Mouse (Mus musculus) kidney, embryonic 15.5 days (tissue): ENCODE measurements around the gene Ttpal. TPM values are rescaled to one million over a fixed set of nuclear protein-coding genes. Genes with fewer than 3 reads are reported as not detected.

Experiments used
- ATAC-seq: fragments of 200-750 bp; cut with Nextera tagmentation; replicated peaks from 2 replicates; pipeline ENCODE4 v1.8.0; 2017; ENCODE audit warnings: moderate TSS enrichment; ENCODE audit not compliant: low FRiP score
- H3K27ac ChIP-seq: fragments of 300-500 bp; sonication (generic); 2 replicates; pipeline ENCODE4 v1.5.1; 2015; ENCODE audit warnings: mild to moderate bottlenecking, inconsistent platforms
- H3K27me3 ChIP-seq: fragments of 300-500 bp; sonication (generic); 2 replicates; pipeline ENCODE4 v1.6.1; 2015; ENCODE audit warnings: inconsistent platforms
- H3K36me3 ChIP-seq: fragments of 300-500 bp; sonication (generic); 2 replicates; pipeline ENCODE4 v1.6.1; 2015; ENCODE audit warnings: inconsistent platforms
- H3K4me1 ChIP-seq: fragments of 300-500 bp; sonication (generic); 2 replicates; pipeline ENCODE4 v1.6.1; 2015; ENCODE audit warnings: inconsistent platforms
- H3K4me2 ChIP-seq: fragments of 300-500 bp; sonication (generic); 2 replicates; pipeline ENCODE4 v1.6.1; 2015; ENCODE audit warnings: moderate library complexity, mild to moderate bottlenecking, inconsistent platforms
- H3K4me3 ChIP-seq: fragments of 300-500 bp; sonication (generic); replicated peaks from 2 replicates; pipeline ENCODE4 v1.5.1; 2015; ENCODE audit warnings: mild to moderate bottlenecking, inconsistent platforms
- H3K9ac ChIP-seq: fragments of 300-500 bp; sonication (generic); 2 replicates; pipeline ENCODE4 v1.6.1; 2015; ENCODE audit warnings: mild to moderate bottlenecking, inconsistent platforms
- H3K9me3 ChIP-seq: fragments of 300-500 bp; sonication (generic); replicated peaks from 2 replicates; pipeline ENCODE4 v1.6.1; 2016; ENCODE audit warnings: inconsistent platforms
- WGBS: fragments of 180-500 bp; shearing (Covaris S2); methylation state at CpG from one replicate; pipeline ENCODE4 v1.1.7; 2015; ENCODE audit warnings: mixed read lengths; 5-methylcytosine and 5-hydroxymethylcytosine counted together
- polyA plus RNA-seq: library from polyadenylated mRNA; unstranded; fragments of >200 nt; fragmentation: Nextera tagmentation; extraction: Ambion mirVana; gene quantifications from 2 replicates; pipeline ENCODE4 v1.2.1, GENCODE M21; 2015

Gene Ttpal
- polyA plus RNA-seq, 1 experiment from 2014 or later = 30.6 TPM

GRCm38 (mm10) chr2:163657975-163658886, 56.1 kb downstream of the Ttpal start, which contains the start of gene Pkig:
Gene Pkig (plus strand): TSS chr2:163658386.
- WGBS = under 1% methylated on average over 71 of the region's 71 CpGs
- Histone ChIP-seq H3K27ac (peak within 1 kb of the TSS; percentile 87), H3K36me3 (no peaks in the 10 kb centered on the region), H3K27me3 (no peaks in the 10 kb centered on the region), H3K4me1 (peaks cover 44% of the 10 kb centered on the region), H3K4me3 (peak within 1 kb of the TSS; percentile 93), H3K9me3 (no peaks in the 10 kb centered on the region), H3K9ac (peak within 1 kb of the TSS; percentile 81), H3K4me2 (peak within 1 kb of the TSS; percentile 79)
- ATAC-seq = peak; percentile 87

GRCm38 (mm10) chr2:163658941-163659340, 56.8 kb downstream of the Ttpal start:
- 2% methylated on average over 8 of the region's 8 CpGs for WGBS
- Histone ChIP-seq H3K4me3 (peak overlapping the region; percentile 93), H3K36me3 (no peaks in the 10 kb centered on the region), H3K27ac (peak overlapping the region; percentile 87), H3K4me2 (peak overlapping the region; percentile 79), H3K9me3 (no peaks in the 10 kb centered on the region), H3K27me3 (no peaks in the 10 kb centered on the region), H3K4me1 (peaks cover 44% of the 10 kb centered on the region), H3K9ac (peak overlapping the region; percentile 81)
- no peak for ATAC-seq

GRCm38 (mm10) chr2:163659431-163659830, 57.3 kb downstream of the Ttpal start:
- WGBS = 74% methylated on average over 12 of the region's 12 CpGs
- no peaks in the 10 kb centered on the region for H3K9me3 ChIP-seq
- peak overlapping the region; percentile 93 for H3K4me3 ChIP-seq
- no peak for ATAC-seq
- H3K4me2 ChIP-seq = peak overlapping the region; percentile 79
- H3K27ac ChIP-seq = peak overlapping the region; percentile 87; the same call in 1 of the 2 replicates
- peaks cover 49% of the 10 kb centered on the region for H3K4me1 ChIP-seq
- no peaks in the 10 kb centered on the region for H3K36me3 ChIP-seq
- peak overlapping the region; percentile 81; the same call in 1 of the 2 replicates for H3K9ac ChIP-seq
- H3K27me3 ChIP-seq = no peaks in the 10 kb centered on the region

- Histone ChIP-seq H3K4me1 (peaks cover 49% of the 10 kb centered on the region), H3K4me3 (no peak overlapping the region), H3K4me2 (peak overlapping the region; percentile 16; the same call in 1 of the 2 replicates), H3K27ac (peak overlapping the region; percentile 82), H3K36me3 (no peaks in the 10 kb centered on the region), H3K27me3 (no peaks in the 10 kb centered on the region), H3K9me3 (no peaks in the 10 kb centered on the region), H3K9ac (0 out of 2 replicates have a peak overlapping the region, but pooled peaks have one; percentile 17)
- ATAC-seq = no peak
- WGBS = 58% methylated on average over 5 of the region's 5 CpGs
Observed at GRCm38 (mm10) chr2:163660103-163660701, 58.1 kb downstream of the Ttpal start.

- H3K27me3 ChIP-seq = no peaks in the 10 kb centered on the region
- H3K27ac ChIP-seq = peak overlapping the region; percentile 82
- H3K36me3 ChIP-seq = no peaks in the 10 kb centered on the region
- H3K9ac ChIP-seq = no peak overlapping the region
- H3K9me3 ChIP-seq = no peaks in the 10 kb centered on the region
- H3K4me3 ChIP-seq = no peak overlapping the region
- ATAC-seq = peak; percentile 82
- peak overlapping the region; percentile 13 for H3K4me2 ChIP-seq
- H3K4me1 ChIP-seq = peaks cover 49% of the 10 kb centered on the region
- WGBS = 30% methylated on average over 6 of the region's 6 CpGs
Observed at GRCm38 (mm10) chr2:163661371-163661850, 59.3 kb downstream of the Ttpal start.

- H3K27ac ChIP-seq = peak overlapping the region; percentile 82
- peak overlapping the region; percentile 6; the same call in 1 of the 2 replicates for H3K4me2 ChIP-seq
Observed at GRCm38 (mm10) chr2:163662076-163662475, 60.0 kb downstream of the Ttpal start.

GRCm38 (mm10) chr2:163662698-163663221, 60.6 kb downstream of the Ttpal start:
- H3K36me3 ChIP-seq = no peaks in the 10 kb centered on the region
- 0 out of 2 replicates have a peak overlapping the region, but pooled peaks have one; percentile 82 for H3K27ac ChIP-seq
- 43% methylated on average over 2 of the region's 2 CpGs for WGBS
- H3K9ac ChIP-seq = no peak overlapping the region
- no peak overlapping the region for H3K4me3 ChIP-seq
- no peak for ATAC-seq
- peaks cover 49% of the 10 kb centered on the region for H3K4me1 ChIP-seq
- no peaks in the 10 kb centered on the region for H3K9me3 ChIP-seq
- no peaks in the 10 kb centered on the region for H3K27me3 ChIP-seq
- H3K4me2 ChIP-seq = no peak overlapping the region

More at GRCm38 (mm10) chr2:163662076-163662475, 60.0 kb downstream of the Ttpal start:
- Histone ChIP-seq H3K36me3 (no peaks in the 10 kb centered on the region), H3K9ac (no peak overlapping the region), H3K9me3 (no peaks in the 10 kb centered on the region), H3K27me3 (no peaks in the 10 kb centered on the region), H3K4me3 (no peak overlapping the region), H3K4me1 (peaks cover 49% of the 10 kb centered on the region)
- WGBS = 83% methylated on average over 5 of the region's 5 CpGs
- ATAC-seq = no peak

- no peak overlapping the region for H3K27ac ChIP-seq
- no peak for ATAC-seq
Observed at GRCm38 (mm10) chr2:163663930-163664329, 61.8 kb downstream of the Ttpal start.

GRCm38 (mm10) chr2:163667045-163667444, 64.9 kb downstream of the Ttpal start:
- Histone ChIP-seq H3K27me3 (no peaks in the 10 kb centered on the region), H3K4me2 (no peak overlapping the region), H3K4me1 (peaks cover 15% of the 10 kb centered on the region), H3K36me3 (0 out of 2 replicates have a peak, but pooled peaks cover 3% of the 10 kb centered on the region), H3K9me3 (no peaks in the 10 kb centered on the region), H3K4me3 (no peak overlapping the region), H3K9ac (no peak overlapping the region), H3K27ac (no peak overlapping the region)
- ATAC-seq = no peak
- WGBS = 94% methylated on average over 1 of the region's 1 CpGs

More at GRCm38 (mm10) chr2:163663930-163664329, 61.8 kb downstream of the Ttpal start:
- Histone ChIP-seq H3K4me2 (no peak overlapping the region), H3K9ac (no peak overlapping the region), H3K4me1 (peaks cover 46% of the 10 kb centered on the region), H3K36me3 (no peaks in the 10 kb centered on the region), H3K27me3 (no peaks in the 10 kb centered on the region), H3K4me3 (no peak overlapping the region), H3K9me3 (no peaks in the 10 kb centered on the region)
- 44% methylated on average over 3 of the region's 3 CpGs for WGBS
